Mouse (Mus musculus) forebrain, postnatal 0 days (tissue): Measurements from ENCODE around the gene Tspan12. TPM values are rescaled to one million over a fixed set of nuclear protein-coding genes. Genes with fewer than 3 reads are reported as not detected.

Source experiments
- ATAC-seq: fragments of 200-750 bp; cut with Nextera tagmentation; 2 replicates; pipeline ENCODE4 v1.8.0; 2017; ENCODE audit warnings: mild to moderate bottlenecking, moderate library complexity
- DNase-seq: peaks from one replicate; pipeline ENCODE4 v3.0.0-alpha.2; 2015
- H3K27ac ChIP-seq: fragments of 300-500 bp; sonication (generic); 2 replicates; pipeline ENCODE4 v1.5.1; 2014; ENCODE audit warnings: low read depth, mild to moderate bottlenecking, antibody characterized with exemption, low read length, moderate library complexity, mixed read lengths
- H3K27me3 ChIP-seq: fragments of 300-500 bp; sonication (generic); 2 replicates; pipeline ENCODE4 v1.6.1; 2014; ENCODE audit warnings: mild to moderate bottlenecking, low read length, mixed read lengths; ENCODE audit not compliant: insufficient read depth
- H3K36me3 ChIP-seq: fragments of 300-500 bp; sonication (generic); 2 replicates; pipeline ENCODE4 v1.6.1; 2014; ENCODE audit warnings: mild to moderate bottlenecking, moderate library complexity; ENCODE audit not compliant: insufficient read depth
- H3K4me1 ChIP-seq: fragments of 300-500 bp; sonication (generic); 2 replicates; pipeline ENCODE4 v1.6.1; 2014; ENCODE audit warnings: antibody characterized with exemption; ENCODE audit not compliant: insufficient read depth
- H3K4me2 ChIP-seq: fragments of 300-500 bp; sonication (generic); 2 replicates; pipeline ENCODE4 v1.6.1; 2014; ENCODE audit warnings: low read depth, mild to moderate bottlenecking, moderate library complexity
- H3K4me3 ChIP-seq: fragments of 300-500 bp; sonication (generic); 2 replicates; pipeline ENCODE4 v1.5.1; 2014; ENCODE audit warnings: low read depth, low read length, mixed read lengths
- H3K9ac ChIP-seq: fragments of 300-500 bp; sonication (generic); 2 replicates; pipeline ENCODE4 v1.6.1; 2014; ENCODE audit warnings: mild to moderate bottlenecking
- H3K9me3 ChIP-seq: fragments of 300-500 bp; sonication (generic); 2 replicates; pipeline ENCODE4 v1.6.1; 2016; ENCODE audit warnings: low read length
- CTCF ChIP-seq: sonication (generic); IDR thresholded peaks from 2 replicates; pipeline ENCODE4 v1.5.1; 2016; ENCODE audit warnings: antibody characterized with exemption, control low read depth, low read depth
- WGBS: fragments of 180-500 bp; shearing (Covaris S2); extraction: QIAGEN DNeasy Blood & Tissue Kit; methylation state at CpG from one replicate; pipeline ENCODE4 v1.1.7; 2014; 5-methylcytosine and 5-hydroxymethylcytosine counted together
- polyA plus RNA-seq: library from polyadenylated mRNA; unstranded; fragments of >200 nt; fragmentation: Nextera tagmentation; extraction: Ambion mirVana; gene quantifications from 2 replicates; pipeline ENCODE4 v1.2.1, GENCODE M21; 2015
- total RNA-seq: library from RNA; depleted of rRNA; stranded (reverse); fragments of >200 nt; gene quantifications from 2 replicates; pipeline ENCODE4 v1.2.3, GENCODE M21; 2014

The Tspan12 gene
- total and polyA plus RNA-seq, 2 experiments from 2014 or later, result 30.7 to 42.6 TPM

DNA sequence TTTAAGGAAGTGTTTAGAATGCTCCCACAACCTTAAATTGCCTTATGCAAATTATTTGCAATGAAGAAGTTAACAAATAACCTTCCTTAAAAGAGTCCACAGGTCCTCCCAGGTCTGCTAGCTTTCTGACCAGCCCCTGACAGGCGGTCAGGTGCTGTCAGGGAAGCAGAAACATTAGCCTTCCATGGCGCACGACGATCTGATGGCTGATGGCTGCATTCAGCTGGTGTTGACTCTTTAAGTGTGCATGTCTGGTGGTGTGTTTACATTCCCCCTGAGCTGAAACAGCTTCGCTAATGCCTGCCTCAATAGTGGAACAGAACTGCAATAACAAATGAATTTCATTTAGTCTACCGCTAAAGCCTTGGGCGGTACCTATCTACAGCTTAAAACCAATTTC, 22.4 kb downstream of the Tspan12 start:
- ATAC-seq, result no peak
- WGBS, result 61% methylated on average over 7 of the region's 7 CpGs

DNA sequence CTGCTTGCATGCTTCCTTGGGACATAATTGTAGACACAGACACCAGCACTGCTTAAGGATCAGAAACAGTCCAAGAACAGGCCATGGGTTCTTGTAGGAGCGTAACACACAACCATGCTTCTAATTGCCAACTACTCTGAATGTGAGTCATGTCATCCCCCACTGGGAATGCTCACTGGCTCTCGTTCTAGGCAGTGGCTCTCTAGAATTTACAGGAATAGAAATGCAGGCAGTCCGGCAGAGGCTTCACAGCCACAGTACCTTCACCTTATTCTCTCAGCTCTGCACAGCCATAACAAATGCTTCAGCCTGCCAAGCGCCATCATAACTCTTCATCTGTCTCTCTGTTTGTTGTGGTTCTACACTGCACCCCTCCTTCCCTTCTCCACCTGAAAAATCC, 23.9 kb downstream of the Tspan12 start:
- no peak overlapping the region for H3K4me3 ChIP-seq
- no peak for TF ChIP-seq CTCF
- no peaks in the 10 kb centered on the region for H3K36me3 ChIP-seq
- 85% methylated on average over 4 of the region's 4 CpGs for whole genome bisulfite sequencing
- ATAC-seq (no peak), DNase-seq (no peak)
- H3K27ac ChIP-seq, result no peak overlapping the region
- H3K9me3 ChIP-seq, result no peaks in the 10 kb centered on the region
- H3K4me2 ChIP-seq, result no peak overlapping the region
- H3K9ac ChIP-seq, result no peak overlapping the region
- H3K27me3 ChIP-seq, result no peaks in the 10 kb centered on the region
- no peaks in the 10 kb centered on the region for H3K4me1 ChIP-seq

More for the DNA sequence above, 22.4 kb downstream of the Tspan12 start:
- Histone ChIP-seq H3K36me3 (no peaks in the 10 kb centered on the region), H3K4me1 (no peaks in the 10 kb centered on the region), H3K27me3 (no peaks in the 10 kb centered on the region), H3K4me2 (no peak overlapping the region), H3K4me3 (no peak overlapping the region), H3K9ac (no peak overlapping the region), H3K27ac (no peak overlapping the region), H3K9me3 (no peaks in the 10 kb centered on the region)
- DNase-seq, result no peak
- no peak for TF ChIP-seq CTCF

DNA sequence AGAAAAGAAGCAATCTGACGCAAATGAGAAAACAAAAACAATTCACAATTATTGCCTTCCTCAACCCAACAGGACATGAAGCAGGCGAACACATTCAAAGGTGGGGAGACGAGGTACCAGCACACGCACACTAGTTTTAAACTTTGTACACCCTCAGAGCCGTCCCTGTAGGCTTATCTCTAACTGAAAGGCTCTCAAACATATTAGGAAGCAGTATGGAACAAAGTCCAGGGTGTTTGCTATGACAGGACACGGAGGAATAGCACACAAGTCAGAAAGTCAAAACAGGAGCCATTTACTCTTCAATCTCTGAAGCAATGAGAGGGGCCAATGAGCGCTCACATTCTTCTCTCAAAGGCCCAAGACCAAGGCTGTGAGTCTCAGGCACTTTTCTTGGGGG, 24.3 kb downstream of the Tspan12 start:
- Histone ChIP-seq H3K4me3 (no peak overlapping the region), H3K27ac (no peak overlapping the region), H3K36me3 (no peaks in the 10 kb centered on the region), H3K9ac (no peak overlapping the region), H3K4me1 (no peaks in the 10 kb centered on the region), H3K27me3 (no peaks in the 10 kb centered on the region), H3K9me3 (no peaks in the 10 kb centered on the region), H3K4me2 (no peak overlapping the region)
- no peak for DNase-seq
- no peak for TF ChIP-seq CTCF
- no peak for ATAC-seq
- WGBS, result 89% methylated on average over 7 of the region's 7 CpGs

DNA sequence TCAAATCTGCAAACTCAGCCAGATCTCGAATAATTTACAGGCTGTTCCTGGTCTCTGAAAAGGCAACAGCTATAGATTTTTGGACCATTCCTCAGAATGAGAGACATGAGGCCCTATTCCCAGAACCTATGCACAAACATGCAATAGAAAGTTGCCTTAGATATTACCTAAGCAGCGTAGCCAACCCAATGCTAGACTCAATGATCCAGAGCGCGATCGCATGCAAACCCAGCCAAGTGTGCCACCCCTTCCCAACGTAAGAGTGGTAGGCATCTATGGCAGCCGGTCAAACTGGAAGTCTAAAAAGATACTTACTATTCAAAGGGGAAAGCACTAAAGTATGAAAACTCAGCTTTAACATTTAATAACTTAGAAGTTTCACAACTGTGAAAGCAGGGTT, 28.6 kb downstream of the Tspan12 start:
- Histone ChIP-seq H3K9me3 (no peaks in the 10 kb centered on the region), H3K36me3 (no peaks in the 10 kb centered on the region), H3K4me1 (no peaks in the 10 kb centered on the region), H3K9ac (no peak overlapping the region), H3K4me2 (no peak overlapping the region), H3K4me3 (no peak overlapping the region), H3K27me3 (no peaks in the 10 kb centered on the region), H3K27ac (no peak overlapping the region)
- no peak for ATAC-seq
- 93% methylated on average over 7 of the region's 7 CpGs for WGBS
- TF ChIP-seq CTCF, result no peak
- DNase-seq, result no peak

DNA sequence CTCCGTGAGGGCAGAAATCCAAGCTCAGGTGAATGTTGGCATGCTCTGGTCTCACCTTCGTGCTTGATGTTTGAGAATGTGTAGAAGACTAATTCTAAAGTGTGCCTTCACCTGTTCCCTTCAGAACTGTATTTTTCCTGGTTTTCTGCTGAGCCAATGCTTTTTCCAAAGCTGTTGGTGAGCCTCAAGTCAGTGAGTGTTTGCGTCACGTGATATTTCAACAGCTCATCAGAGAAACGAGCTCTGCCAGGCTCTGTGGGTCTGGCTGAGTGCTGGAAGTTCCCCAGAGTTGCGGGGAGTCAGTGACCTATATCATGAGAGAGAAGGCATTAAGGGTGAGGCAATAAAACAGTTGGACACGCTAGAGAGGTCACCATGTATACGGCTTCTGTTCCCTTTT, 29.0 kb downstream of the Tspan12 start:
- Histone ChIP-seq H3K9me3 (no peaks in the 10 kb centered on the region), H3K36me3 (no peaks in the 10 kb centered on the region), H3K9ac (no peak overlapping the region), H3K27ac (no peak overlapping the region), H3K4me1 (no peaks in the 10 kb centered on the region), H3K4me2 (no peak overlapping the region), H3K4me3 (no peak overlapping the region), H3K27me3 (no peaks in the 10 kb centered on the region)
- DNase-seq (no peak), ATAC-seq (no peak)
- TF ChIP-seq CTCF, result no peak
- 81% methylated on average over 8 of the region's 8 CpGs for WGBS

DNA sequence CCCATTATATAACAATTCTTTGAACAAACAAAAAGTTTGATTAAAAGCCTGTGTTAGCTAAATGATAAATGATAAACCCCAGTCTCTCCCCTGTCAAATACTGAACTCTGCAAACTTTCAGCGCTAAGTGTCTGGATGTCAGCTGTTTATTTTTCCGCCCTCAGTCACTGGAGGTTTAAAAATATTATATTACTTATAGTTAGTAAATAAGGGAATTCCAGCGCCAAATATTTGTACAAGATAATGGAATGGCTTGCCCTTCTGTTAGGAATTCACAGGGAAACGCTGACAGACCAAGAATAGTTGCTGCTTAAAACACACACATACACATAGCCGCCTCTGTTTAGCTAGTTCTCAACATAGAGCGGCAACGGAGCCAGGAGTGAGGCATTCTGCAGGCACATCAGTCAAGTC, 29.6 kb downstream of the Tspan12 start:
- 89% methylated on average over 7 of the region's 7 CpGs for WGBS
- Histone ChIP-seq H3K27me3 (no peaks in the 10 kb centered on the region), H3K4me3 (no peak overlapping the region), H3K4me1 (no peaks in the 10 kb centered on the region), H3K4me2 (no peak overlapping the region), H3K27ac (no peak overlapping the region), H3K9ac (no peak overlapping the region), H3K9me3 (no peaks in the 10 kb centered on the region), H3K36me3 (no peaks in the 10 kb centered on the region)
- no peak for DNase-seq
- ATAC-seq, result no peak
- no peak for TF ChIP-seq CTCF

DNA sequence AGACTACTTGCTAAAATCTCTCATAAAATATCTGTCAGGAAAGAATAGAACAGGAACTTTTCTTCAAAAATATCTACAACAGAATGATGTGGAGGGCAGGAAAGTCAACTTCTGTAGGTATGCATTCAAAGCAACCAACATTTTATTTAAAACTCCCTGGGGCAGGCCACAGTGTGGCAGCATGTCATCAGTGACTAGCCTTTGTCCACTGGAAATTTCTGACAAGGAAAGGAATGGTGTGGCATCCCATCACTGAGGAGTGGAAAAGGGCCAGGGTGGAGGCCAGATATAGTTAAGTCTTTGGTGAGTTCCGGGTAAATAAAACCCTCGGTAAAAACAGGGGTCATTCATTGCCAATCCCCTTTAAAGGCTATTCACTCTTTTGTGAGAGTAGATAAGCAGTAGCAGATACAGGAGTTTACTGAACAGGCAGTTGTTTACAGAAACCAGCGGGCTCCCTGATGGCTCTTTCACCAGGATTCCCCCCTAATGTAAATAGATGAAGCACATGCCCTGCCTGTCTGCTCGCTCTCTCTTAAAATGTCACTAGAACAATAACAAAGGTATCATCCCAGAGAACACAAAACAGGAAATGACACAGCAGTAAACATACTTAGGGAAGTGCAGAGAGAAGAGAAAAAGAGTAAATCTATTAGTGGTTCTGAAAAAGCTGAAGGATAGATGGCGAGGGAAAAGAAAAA, 34.1 kb downstream of the Tspan12 start:
- Histone ChIP-seq H3K9me3 (no peaks in the 10 kb centered on the region), H3K27me3 (no peaks in the 10 kb centered on the region), H3K27ac (no peak overlapping the region), H3K36me3 (no peaks in the 10 kb centered on the region), H3K4me2 (no peak overlapping the region), H3K4me1 (no peaks in the 10 kb centered on the region), H3K9ac (no peak overlapping the region), H3K4me3 (no peak overlapping the region)
- no peak for ATAC-seq
- WGBS, result 33% methylated on average over 5 of the region's 5 CpGs
- no peak for DNase-seq
- TF ChIP-seq CTCF, result no peak
